Mouse (Mus musculus) fat pad, adult 2 months (tissue): Measurements from ENCODE around the gene Olfr1101.

ENCODE experiments used
- DNase-seq: peaks from one replicate; pipeline ENCODE4 v3.0.0-alpha.2; 2011; ENCODE audit warnings: low read depth, low spot score; ENCODE audit errors: extremely low read depth

Gene Olfr1101

GRCm38 (mm10) chr2:86991121-86991520 is at the start of gene Olfr1101:
TSS of gene Olfr1101 (minus strand) at chr2:86991221.
- no peak for DNase-seq

GRCm38 (mm10) chr2:87036431-87036830 is 45.4 kb upstream of the Olfr1101 start, which contains the start of gene Olfr1105:
TSS of gene Olfr1105 (minus strand) at chr2:87036531.
- DNase-seq, result no peak

- no peak for DNase-seq
Observed at GRCm38 (mm10) chr2:87026980-87027379, 36.0 kb upstream of the Olfr1101 start, which contains the start of gene Olfr1104. TSS of gene Olfr1104 (minus strand) at chr2:87027080.

- no peak for DNase-seq
Observed at GRCm38 (mm10) chr2:86998098-86998497, 7.1 kb upstream of the Olfr1101 start, which contains the start of gene Olfr1102. TSS of gene Olfr1102 (plus strand) at chr2:86998398.

GRCm38 (mm10) chr2:86979854-86980253 is 11.2 kb downstream of the Olfr1101 start, which contains the start of gene Olfr1100:
TSS of gene Olfr1100 (minus strand) at chr2:86979954.
- no peak for DNase-seq

- DNase-seq, result no peak
Observed at GRCm38 (mm10) chr2:86960593-86960992, 30.4 kb downstream of the Olfr1101 start, which contains the start of gene Olfr1099. TSS of gene Olfr1099 (minus strand) at chr2:86960693.
